Mouse (Mus musculus) left cerebral cortex, adult 18-20 months (tissue): Measurements from ENCODE around the gene March1. TPM values are rescaled to one million over a fixed set of nuclear protein-coding genes. Genes with fewer than 3 reads are reported as not detected.
A peak's percentile ranks its signal among the peaks of the same experiment; 100 is the strongest.
"Not testable (repeated sequence)": the region's sequence is repeated elsewhere in the genome, so short reads cannot be mapped to it uniquely, and the experiment has no call there.

ENCODE experiments used
- DNase-seq, 2 experiments: peaks; one replicate each; pipeline ENCODE4 v3.0.0; 2021 to 2022; ENCODE audit warnings: low spot score in 2 of 2, mixed read lengths in 1 of 2
- total RNA-seq, 2 experiments: library from RNA; stranded (reverse); gene quantifications; 2 replicates each; pipeline ENCODE4 v1.2.3; 2021

March1 gene
- total RNA-seq, 2 experiments from 2014 or later = 33.8 to 40.0 TPM

DNA sequence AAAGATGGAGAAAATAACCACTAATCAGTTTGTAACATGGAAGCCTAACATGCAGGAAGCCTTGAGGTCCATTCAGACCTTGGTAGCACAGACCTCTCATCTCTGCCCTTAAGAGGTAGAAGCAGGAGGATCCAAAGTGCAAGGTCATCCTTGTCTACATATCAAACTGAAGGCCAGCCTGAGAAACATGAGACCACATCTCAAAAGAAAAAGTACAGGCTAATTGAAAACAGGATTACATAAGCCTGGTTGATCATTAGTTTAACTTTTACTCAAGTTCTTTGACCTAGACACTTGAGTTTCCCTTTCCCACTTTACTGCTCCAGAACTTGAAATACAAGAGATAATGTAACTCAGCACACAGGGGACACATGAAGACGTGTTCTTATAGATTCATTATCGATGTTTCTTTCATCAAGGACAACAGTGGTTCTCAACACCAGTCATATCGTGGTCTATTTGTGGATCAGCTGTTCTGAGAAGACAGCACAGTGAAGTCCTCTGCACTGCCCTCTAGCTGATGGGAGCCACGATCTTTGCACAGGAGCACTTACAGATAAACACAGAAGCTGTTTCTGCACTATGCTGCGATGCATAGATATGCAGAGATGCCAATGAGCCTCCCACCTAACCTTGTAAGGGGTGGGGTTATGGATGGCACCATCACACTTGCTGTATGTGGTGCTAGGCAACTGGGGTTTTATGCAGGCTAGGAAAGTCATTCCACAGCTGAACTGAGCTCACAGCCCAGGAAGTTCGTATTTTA, 789.1 kb downstream of the March1 start:
- no peak for DNase-seq

DNA sequence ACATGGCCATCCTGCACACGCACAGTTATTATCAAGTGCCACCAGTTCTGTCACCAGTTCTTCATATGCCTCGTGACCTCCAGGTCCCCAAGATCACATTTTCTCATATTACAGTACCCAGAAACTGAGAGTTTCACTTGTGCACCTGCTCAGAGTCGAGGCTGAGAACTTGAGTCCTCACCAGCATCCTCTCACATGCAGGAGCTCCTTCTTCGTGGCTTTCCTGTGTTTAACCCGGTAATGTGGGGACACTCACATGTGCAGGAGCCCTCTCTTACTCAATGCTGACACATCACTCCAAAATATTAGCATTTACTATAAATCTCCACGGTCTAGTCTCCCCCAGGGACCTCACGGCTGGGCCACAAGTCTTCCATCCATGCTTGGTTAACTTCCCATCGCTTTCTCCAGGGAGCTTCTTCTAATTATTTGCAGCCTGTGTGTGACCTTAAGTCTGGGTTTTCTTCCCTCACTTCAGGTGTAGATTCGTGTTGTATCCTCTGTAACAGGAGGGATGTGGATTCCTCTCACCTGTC, 792.4 kb downstream of the March1 start:
- DNase-seq = no peak

DNA sequence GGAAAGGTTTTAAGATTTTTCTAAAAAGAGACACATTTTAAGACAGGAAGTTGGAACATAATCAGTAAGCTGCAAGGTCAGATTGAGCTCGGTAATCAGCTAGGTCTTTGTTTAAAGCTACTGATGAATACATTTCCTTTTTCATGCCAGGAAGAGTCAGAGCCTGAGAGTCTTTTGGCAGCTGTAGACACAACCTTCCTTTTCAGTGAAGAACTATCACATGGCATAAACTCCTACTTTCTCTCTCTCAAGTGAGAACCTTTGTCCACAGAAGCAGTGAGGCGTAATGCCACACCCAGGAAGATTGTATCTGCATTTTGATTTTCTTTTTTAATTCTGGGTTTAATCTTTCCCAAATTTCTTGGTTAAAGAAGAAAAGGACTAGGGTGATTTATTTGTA, 795.4 kb downstream of the March1 start:
- no peak for DNase-seq

DNA sequence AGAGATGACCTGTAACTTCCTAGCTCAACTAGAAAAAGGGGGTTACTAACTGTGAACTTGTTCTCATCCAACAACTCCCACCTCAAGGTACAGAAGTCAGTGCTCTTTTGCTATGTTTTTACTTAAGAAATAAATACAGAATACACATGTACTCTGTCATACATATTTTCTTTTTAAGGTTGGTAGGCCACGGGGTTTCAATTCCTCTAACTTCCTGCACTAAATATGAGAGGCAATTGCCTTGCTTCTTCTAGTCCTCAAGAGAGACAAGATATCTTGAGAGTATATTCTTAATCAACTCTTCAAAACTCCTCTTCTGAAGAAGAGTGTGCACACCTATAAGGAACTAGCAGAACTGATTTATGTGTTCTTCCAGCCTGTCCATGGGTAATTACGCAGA, 797.5 kb downstream of the March1 start:
- DNase-seq = no peak

DNA sequence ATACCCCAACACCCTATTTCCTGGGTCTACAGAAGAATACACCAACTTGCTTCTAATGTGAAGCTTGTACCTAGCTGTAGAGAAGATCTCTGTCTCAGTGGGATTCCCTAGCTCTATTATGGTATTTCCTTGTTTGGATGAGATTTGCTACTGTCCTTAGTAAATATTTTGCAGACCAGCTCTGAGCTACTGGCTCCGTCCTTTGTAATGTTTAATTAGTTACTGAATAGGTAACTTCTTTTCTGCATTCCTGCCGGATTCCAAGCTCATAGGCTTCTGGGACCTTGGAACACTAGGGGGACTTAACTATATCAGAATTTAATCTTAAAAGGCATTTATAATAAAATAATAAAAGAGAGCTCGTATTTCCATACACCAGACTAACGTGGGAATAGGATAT, 799.9 kb downstream of the March1 start:
- not testable (repeated sequence) for DNase-seq

DNA sequence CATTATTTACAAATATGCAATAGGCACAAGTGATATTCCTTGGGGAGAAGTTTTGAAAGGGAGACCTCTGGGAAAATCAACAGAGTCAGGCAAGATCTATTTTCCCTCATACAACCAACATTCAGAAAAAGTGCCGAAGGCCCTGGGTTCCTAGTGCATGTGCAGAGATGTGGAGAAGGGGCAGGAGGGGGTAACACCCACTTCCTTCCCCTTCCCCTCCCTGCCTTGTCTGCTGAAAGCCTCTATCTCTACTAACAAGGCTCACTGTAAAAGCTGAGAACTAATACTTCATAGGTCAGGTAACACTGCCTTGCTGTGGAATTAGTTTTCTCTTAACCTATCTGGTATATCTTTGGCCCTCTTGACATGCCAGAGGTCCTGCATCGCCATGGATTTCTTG, 812.9 kb downstream of the March1 start:
- no peak for DNase-seq

DNA sequence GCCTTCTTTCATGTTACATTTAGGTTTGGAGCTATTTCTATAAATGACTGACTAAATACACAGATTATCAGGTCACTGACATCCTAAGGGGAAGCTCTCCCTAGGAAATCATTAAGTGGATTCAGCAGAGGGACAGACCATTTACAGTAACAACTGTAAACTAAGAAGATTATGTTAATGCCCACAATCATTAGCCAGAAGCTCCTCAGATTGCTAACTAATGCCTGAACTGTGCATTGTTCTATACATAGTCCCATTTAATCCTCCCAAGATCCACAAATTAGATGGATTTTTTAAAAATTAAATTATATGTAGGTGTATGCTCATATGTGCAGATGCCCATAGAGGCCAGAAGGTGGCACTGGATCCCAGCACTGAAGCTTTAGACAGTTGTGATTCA, 815.9 kb downstream of the March1 start:
- DNase-seq = no peak

DNA sequence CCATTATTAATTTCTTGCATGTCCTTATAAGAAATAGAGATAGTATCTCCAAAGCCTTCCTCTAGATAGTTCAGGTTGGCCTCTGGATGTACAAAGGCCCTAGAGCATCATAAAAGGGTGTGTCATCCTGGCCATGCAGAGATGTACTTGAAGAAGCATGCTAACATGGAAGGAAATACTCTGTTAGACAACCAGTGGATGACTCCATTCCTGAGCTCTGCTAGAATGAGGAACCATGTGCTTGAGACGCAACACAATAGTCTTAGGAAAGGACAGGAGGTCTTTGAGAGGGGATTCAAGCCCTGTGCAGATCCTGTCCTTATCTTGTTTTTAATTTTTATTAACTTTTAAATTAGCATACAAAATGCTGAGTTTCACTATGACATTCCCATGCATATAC, 819.1 kb downstream of the March1 start:
- DNase-seq = no peak

DNA sequence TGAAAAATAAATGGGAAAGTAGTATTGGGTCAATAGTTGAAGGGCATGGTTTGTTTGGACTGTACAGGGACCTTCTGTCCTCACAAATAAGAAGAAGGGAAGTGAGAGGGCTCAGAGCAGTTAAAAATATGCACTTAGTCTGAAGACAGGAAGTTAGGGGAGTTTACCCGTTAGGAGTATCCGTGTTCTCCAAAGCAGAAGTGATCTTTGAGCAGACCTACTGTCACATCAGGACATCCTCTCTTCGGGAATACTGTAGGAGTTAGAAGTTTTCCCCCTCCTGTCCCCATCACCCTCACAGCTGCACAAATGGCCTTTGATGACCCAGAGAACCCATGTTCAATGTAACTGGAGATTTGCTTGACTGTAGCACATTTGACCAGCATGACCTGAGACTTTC, 820.2 kb downstream of the March1 start:
- DNase-seq = no peak

DNA sequence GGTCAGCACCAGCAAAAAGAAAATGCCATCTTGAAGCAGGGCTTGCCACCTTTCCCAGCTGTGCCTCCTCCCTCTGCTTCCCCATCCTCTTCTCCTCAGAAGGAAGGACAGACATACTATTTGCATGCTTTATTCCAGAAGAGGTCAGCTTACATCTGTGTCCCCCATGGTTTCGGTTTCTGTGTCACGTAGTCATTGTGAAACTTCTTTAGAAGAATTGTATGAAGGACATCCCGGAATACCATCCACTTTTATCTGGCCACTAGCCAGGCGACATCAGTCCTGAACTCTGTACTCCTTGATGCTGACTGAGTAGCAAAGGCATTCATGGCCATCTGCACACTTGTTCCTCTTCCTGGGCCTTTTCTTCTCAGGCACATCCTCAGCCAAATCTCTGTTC, 820.8 kb downstream of the March1 start:
- DNase-seq = no peak

DNA sequence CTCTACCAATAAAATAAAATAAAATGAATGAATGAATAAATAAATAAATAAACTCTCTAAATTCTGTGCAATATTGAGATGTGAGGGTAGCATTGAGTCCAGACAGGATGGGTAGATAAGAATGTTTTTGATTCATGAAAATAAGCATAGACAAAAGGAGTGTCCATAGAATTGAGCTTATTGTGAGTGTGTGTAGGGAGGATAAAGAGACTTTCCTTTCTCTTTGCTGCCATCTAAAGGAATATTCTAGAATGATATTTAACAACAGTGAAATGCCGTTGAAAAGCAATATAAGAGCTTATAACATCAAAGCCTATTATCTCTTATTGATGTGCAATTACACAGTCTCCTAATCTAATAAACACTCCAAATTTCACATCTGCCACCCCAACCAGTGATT, 823.4 kb downstream of the March1 start:
- no peak for DNase-seq

DNA sequence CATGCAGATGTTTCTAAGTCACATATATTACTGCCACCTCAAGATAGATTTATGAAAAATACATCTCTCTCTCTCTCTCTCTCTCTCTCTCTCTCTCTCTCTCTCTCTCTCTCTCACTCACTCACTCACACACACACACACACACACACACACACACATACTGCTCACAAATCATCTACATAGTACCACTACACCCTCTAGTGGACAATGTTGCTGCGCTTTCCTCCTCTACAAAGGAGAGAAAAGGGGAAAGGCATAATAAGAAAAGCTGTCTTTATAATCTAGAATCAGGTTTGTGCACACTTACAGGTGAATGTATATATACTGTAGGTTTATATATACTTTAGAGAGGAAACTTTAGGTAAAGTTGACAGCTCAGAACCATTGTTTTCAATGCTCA, 825.1 kb downstream of the March1 start:
- peak; percentile 19 to 58 for DNase-seq

DNA sequence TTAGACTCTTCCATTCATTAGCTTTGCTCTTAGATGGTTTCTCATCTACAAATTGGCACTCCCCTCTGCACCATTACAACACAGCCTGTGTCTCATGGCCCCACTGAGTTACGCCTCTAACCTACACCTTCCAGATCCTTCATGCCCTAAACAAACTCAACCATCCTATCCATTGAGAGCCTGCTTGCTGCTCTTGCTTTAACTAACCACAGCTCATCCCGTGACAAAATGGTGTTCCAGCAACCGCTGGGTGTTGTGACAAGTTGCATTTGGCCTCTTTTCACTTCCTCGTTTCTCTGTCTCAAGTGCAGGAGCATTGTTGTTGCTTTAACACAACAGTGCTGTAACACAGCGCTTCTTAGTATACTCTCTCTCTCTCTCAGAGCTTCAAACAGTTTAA, 826.4 kb downstream of the March1 start:
- DNase-seq = no peak

DNA sequence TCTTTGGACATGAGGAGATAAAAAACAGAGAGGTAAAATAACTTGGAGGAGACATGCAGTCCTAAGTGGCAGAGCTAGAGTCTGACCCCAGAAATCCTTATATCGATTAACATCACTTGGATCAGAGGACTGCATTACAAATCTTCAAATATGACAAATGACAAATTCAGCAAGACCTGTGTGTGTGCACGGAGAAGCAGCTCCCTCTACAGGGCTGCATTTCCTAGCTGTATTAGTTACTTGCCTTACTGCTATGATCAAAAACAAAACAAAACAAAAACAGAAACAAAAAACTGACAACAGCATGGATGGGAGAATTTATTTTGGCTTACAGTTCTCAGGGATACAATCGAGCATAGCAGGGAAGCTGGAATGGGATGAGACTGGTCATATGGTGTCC, 827.7 kb downstream of the March1 start:
- no peak for DNase-seq

DNA sequence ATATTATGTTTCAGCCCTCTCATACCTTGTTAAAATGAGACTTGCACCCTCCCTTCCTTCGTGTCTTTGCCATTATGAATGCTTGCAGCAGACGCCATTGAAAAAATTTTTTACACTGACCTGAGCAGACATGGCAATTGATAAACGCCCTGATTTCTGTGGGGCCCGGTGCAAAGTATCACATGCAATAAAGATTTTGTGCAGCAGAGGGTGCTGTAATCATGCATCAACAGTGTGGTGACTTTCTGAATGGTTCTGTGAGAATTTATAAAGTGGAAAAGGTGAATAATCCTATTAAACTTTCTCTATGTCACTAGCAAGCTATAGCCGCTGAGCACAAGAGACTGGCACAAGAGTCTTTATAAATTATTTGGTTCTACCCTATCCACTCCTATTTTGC, 833.0 kb downstream of the March1 start:
- peak; percentile 39 to 63 for DNase-seq

DNA sequence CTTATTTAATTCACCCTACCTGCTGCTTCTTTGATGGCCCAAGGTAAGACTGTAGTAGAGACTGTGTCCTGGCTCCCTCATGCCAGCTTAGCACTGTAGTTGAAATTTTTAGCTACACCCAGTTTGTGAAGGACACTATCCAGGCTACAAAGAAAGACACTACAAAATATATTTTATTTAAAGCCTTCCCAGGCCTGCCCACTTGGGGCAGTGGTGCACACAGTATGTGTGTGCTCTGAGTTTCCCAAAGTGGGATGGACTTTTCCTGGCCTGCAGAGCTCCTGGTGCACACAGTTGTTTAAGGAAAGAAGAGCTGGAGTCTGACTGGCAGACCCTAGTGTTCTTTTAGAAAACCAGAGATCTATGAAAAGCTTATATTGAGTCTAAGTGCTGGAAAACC, 839.4 kb downstream of the March1 start:
- DNase-seq = no peak

DNA sequence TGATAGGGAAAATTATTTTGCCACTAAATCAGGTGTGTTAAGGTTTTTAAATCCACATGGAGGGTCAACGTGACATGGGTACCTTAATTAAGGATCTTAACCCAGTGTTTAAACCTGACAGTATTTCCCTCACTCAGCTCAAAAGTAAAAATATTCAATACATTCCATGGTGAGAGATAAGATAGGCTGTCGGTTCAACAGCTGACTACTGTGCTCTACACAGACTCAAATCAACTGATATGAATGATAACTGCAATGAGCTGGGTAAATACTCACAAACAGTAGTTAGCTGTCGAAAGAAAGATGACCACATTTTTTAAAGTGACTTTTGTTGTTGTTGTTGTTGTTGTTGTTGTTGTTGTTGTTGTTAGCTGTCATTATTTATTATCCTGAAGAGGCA, 852.1 kb downstream of the March1 start:
- DNase-seq = no peak

DNA sequence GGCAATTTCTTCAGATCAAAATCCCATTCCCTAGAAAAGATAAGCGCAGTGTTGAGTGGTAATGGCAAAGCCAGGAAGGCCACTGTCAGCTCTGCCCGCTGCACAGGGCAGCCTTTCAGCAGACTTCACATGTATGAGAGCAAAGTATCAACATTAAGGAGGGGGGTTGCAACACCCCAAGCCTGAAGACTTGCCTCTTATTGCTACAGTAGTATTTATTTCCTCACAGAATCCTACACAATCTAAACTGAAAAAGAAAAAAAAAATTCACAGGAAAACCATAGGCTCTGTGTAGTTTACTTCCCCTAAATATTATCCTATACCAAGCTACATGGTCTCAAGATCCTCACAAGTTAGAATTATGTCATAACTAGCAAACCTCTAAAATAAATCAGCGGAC, 859.2 kb downstream of the March1 start:
- no peak for DNase-seq

DNA sequence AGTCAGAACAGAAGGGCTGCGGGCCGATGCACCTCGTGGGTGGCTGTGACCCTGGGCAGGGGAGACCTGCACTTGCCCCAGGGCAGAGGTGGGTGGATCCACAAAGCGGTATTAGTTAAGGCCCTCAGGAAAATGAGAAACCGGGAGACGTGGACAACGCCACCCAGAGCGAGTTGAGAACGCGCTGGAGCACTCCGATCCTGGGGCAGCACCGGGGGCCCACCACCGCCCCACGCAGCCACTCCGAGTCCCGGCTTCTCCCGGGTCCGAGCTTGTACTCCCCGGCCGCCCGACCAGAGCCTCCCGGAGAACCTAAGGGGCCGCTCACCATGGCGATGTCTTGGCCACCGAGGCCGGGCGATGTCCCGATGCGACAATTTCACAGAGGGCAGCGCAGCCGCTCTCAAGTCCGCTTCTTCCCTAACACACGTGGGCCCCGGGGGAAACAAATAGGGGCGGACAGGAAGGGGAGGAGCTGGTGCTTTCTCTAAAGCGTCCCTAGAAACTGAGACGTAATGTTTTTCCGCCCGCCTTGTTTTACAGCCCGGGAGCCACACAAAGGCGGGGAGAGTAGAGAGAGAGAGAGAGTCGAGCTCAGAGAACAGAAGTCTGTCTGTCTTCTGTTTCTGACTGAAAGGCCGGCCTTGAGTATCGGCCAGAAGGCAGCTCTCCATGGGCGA, 868.5 kb downstream of the March1 start, which contains the start of gene Tma16:
Gene Tma16, minus strand, starts transcription at position 447 of the 680 bp plus-strand sequence.
- DNase-seq = peak; percentile 74 to 79

DNA sequence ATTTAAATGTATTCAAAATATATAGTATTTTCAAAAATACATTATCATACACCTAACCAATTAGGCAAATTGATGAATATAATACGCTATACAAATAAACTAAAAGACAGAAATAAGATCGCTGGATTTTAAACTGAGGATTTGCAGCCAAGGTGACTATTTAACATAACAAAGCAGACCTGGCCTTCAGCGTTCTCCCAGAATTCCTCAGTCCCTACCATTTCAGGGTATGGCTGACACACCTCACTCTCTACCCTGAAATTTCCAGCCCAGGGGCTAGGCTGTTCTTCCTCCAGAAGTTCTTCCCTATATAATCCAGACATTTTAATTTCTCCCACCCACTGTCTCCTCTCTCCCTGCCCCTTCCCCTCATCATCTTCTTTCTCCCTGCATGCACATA, 870.9 kb downstream of the March1 start:
- DNase-seq = no peak

DNA sequence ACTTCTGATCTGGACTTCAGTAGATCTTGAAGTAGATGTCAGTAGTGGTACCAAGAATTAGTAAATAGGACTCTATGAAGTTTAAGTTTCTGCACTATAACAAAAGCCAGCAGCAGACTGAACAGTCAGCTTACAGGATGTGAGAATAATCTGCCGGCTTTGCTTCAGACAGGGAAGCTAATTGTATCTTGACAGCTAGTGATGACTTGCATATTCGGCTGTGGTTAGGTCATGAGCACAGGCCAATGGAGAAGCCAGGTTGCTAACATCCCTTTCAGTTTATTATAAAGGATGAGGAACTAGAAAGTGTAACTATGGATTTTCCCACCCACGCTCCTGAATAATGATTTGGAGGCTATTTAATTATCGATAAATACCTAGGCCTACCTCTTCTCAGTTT, 872.9 kb downstream of the March1 start:
- no peak for DNase-seq

DNA sequence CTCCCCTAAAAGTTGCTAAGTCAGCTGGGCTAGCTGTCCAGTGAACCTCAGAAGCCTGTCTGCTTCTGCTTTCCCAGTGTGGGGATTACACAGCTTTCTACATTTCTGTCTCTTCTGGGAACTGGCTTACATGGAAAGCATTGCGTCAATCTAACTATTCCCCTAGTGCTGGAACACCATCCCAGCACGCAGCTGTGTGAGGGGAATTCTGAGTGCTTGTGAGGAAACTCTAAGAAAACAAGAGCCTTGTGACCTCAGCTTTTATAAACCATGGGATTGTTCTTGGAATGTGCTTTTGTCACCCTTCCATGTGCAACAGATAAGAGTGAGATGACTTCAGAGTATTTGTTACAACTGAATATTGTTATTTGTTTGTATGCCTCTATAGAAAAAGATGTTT, 876.8 kb downstream of the March1 start:
- no peak for DNase-seq

DNA sequence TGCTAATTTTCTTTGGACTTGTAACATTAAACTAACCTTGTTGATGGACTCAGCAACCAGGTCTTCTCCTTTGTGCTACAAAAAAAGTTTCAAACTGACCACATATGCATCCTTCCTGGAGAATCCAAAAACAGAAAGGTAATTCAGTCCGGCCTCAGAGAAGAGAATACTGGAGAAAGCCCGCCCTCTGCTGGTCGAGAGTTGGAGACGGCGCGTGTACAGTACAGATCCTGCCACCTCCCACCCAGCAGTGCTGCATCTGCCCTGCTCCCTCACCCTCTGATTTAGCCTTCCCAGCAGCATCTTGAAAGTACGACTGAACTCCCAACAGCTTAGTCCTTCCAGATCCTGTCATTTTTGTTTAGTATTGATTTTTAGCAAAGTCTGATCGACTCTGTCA, 878.0 kb downstream of the March1 start:
- DNase-seq = peak; percentile 88 to 93
